Mouse (Mus musculus) frontal cortex, postnatal 25 days (tissue): ENCODE measurements around the gene Gja3.
"Not testable (repeated sequence)": the region's sequence is repeated elsewhere in the genome, so short reads cannot be mapped to it uniquely, and the experiment has no call there.

Source experiments
- DNase-seq, 2 experiments: peaks; one replicate each; pipeline ENCODE4 v3.0.0; 2022; ENCODE audit warnings: low spot score in 2 of 2

The Gja3 gene

DNA sequence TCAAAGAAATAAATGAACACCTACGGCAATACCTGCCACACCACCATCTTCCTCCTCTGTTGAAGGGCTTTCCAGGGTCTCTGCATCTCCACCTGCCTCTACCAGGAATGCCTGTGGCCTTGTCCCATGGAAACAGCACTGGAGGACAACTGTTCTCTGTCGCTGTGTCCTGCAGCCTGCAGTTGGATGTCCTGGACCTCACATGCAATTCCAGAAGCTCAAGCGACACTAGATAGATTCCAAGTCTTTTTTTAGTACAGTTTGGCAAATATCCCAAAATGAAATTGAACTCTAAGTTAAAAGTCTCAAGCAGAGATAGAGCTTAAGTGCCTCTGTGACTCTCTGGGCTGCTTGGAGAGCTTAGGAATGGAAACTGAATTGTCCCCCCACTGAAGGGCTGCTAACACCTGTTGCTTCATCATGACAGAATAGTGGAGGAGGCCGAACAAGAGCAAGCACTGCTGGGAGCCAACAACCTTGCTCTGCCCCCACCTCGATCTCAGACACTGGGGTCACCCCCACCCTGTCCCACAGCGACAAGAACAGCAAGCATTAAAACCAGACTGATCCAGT is 22.9 kb downstream of the Gja3 start:
- DNase-seq: no peak

DNA sequence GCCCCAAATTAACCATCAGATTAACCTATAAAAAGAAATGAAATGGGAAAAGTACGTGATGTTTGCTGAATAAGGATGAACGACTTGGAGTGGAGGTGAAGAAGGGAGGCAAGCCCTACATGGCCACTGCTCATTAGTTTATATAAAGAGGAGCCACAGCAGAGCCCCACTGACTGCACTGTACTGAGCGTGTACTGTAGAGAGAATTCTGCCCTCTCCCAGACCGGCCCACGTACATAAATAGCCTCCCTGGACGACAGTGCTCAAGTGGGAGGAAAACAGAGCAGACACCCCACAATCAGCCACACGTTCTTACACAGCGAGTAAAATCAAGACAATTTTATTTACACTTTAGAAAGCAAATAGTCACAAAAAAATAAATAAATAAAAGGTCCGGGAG is 23.8 kb downstream of the Gja3 start:
- DNase-seq: no peak

DNA sequence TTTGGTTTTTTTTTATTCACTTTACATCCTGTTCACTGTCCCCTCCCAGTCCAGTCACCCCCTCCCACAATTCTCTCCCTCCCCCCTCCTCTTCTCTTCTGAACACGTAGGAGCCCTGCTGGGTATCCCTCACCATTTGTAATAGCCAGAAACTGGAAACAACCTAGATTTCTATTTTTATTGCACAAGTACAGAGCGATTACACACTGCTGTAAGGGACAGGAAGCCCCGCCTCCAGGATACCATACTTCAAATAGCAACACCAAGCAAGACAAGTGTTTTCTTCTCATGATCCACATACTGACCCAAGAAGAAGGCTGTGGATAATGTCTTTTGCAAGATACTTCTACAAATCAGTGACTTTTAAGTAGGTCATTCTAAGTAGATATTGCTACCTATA is 25.1 kb downstream of the Gja3 start:
- DNase-seq: no peak

DNA sequence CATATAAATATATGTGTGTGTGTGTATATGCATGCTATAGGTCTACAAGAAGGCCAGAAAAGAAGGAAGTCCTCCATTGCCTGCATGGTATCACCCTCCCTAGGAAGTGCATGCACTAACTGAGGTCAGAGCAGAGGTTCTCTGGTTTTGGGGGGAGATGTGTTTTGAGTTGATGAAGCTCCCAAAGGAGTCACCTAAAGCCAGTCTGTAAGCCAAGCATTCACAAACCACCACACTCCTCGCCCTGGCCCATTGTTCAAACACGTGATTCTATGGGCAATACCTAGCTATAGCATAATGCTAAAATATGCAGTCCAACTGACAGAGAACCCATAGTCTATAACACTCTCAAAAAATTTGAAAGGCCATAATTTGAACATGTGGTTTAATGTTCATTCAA is 39.5 kb downstream of the Gja3 start:
- no peak for DNase-seq

DNA sequence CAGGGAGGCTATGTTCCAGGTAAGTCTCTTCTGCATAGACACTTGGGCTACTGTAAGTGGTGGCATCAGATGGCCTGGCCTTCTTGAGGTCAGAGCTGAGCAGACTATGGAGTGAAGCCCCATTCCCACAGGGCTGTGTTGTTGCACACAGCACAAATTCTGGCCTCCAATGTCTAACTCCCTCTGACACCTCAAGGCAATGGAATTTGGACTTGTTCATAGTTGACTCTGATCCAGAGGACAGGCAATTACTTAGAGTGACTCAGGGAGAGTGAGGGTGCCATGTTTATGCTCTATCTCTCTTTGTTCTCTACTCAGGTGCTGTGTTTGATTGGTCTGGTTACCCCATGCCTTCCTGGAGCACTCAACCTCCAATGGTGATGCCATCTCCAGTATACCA is 41.1 kb downstream of the Gja3 start:
- not testable (repeated sequence) for DNase-seq

DNA sequence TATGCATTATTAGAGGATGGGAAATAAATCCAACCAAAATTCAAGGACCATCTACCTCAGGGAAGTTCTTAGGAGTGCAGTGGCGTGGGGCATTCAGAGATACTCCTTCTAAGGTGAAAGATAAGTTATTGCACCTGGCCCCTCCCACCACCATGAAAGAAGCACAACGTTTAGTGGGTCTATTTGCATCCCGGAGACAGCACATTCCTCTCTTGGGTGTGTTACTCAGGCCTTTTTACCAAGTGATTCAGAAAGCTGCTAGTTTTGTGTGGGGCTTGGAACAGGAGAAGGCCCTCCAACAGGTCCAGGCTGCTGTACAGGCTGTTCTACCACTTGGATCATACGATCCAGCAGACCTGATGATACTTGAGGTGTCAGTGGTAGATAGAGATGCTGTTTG is 69.3 kb downstream of the Gja3 start:
- no peak for DNase-seq
